Mouse (Mus musculus) liver, embryonic 12.5 days (tissue): ENCODE data around the gene Hdac9. TPM values are rescaled to one million over a fixed set of nuclear protein-coding genes. Genes with fewer than 3 reads are reported as not detected.

ENCODE experiments used
- ATAC-seq: fragments of 200-750 bp; cut with Nextera tagmentation; 2 replicates; pipeline ENCODE4 v1.8.0; 2017; ENCODE audit warnings: moderate number of reproducible peaks, mild to moderate bottlenecking, moderate library complexity
- H3K27ac ChIP-seq: fragments of 300-500 bp; sonication (generic); 2 replicates; pipeline ENCODE4 v1.5.1; 2016; ENCODE audit warnings: mild to moderate bottlenecking
- H3K27me3 ChIP-seq: fragments of 300-500 bp; sonication (generic); replicated peaks from 2 replicates; pipeline ENCODE4 v1.6.1; 2016; ENCODE audit warnings: mild to moderate bottlenecking, moderate library complexity
- H3K36me3 ChIP-seq: fragments of 300-500 bp; sonication (generic); 2 replicates; pipeline ENCODE4 v1.6.1; 2016; ENCODE audit warnings: mild to moderate bottlenecking, moderate library complexity
- H3K4me1 ChIP-seq: fragments of 300-500 bp; sonication (generic); 2 replicates; pipeline ENCODE4 v1.6.1; 2016
- H3K4me2 ChIP-seq: fragments of 300-500 bp; sonication (generic); 2 replicates; pipeline ENCODE4 v1.6.1; 2016; ENCODE audit warnings: mild to moderate bottlenecking, moderate library complexity
- H3K4me3 ChIP-seq: fragments of 300-500 bp; sonication (generic); 2 replicates; pipeline ENCODE4 v1.5.1; 2016; ENCODE audit warnings: mild to moderate bottlenecking, moderate library complexity
- H3K9ac ChIP-seq: fragments of 300-500 bp; sonication (generic); 2 replicates; pipeline ENCODE4 v1.6.1; 2016; ENCODE audit warnings: mild to moderate bottlenecking, moderate library complexity
- H3K9me3 ChIP-seq: fragments of 300-500 bp; sonication (generic); replicated peaks from 2 replicates; pipeline ENCODE4 v1.6.1; 2016; ENCODE audit warnings: mild to moderate bottlenecking, moderate library complexity
- WGBS: fragments of 180-500 bp; shearing (Covaris S2); methylation state at CpG from one replicate; pipeline ENCODE4 v1.1.7; 2016; ENCODE audit not compliant: insufficient replicate concordance; 5-methylcytosine and 5-hydroxymethylcytosine counted together
- polyA plus RNA-seq: library from polyadenylated mRNA; unstranded; fragments of >200 nt; fragmentation: Nextera tagmentation; extraction: Ambion mirVana; gene quantifications from 2 replicates; pipeline ENCODE4 v1.2.1, GENCODE M21; 2016

Gene Hdac9
- polyA plus RNA-seq, 1 experiment from 2014 or later = 1.5 TPM

DNA sequence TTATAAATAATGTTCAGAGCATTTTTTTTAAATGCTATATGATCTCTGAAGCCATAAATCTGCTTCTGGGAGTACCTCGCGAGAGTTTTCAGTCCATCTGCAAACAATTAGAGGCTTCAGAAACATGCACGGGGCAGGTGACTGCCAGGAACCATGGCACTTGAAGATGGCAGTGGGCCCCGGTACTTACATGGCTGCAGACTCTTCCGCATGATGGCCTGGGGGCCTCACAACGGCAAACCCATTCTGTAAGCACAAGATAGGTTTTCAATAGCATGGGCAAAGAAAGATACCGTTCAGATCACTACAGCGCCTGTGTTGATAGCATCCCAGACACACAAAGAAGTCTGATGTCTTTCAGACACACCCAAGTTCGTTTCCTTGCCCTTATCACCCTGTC, 695.9 kb downstream of the Hdac9 start:
- no peak overlapping the region for H3K4me3 ChIP-seq
- no peak overlapping the region for H3K27ac ChIP-seq
- no peak overlapping the region for H3K4me2 ChIP-seq
- no peak overlapping the region for H3K9ac ChIP-seq
- H3K27me3 ChIP-seq = no peaks in the 10 kb centered on the region
- no peak for ATAC-seq
- H3K4me1 ChIP-seq = no peaks in the 10 kb centered on the region
- WGBS = 62% methylated on average over 9 of the region's 9 CpGs
- no peaks in the 10 kb centered on the region for H3K9me3 ChIP-seq
- H3K36me3 ChIP-seq = no peaks in the 10 kb centered on the region

DNA sequence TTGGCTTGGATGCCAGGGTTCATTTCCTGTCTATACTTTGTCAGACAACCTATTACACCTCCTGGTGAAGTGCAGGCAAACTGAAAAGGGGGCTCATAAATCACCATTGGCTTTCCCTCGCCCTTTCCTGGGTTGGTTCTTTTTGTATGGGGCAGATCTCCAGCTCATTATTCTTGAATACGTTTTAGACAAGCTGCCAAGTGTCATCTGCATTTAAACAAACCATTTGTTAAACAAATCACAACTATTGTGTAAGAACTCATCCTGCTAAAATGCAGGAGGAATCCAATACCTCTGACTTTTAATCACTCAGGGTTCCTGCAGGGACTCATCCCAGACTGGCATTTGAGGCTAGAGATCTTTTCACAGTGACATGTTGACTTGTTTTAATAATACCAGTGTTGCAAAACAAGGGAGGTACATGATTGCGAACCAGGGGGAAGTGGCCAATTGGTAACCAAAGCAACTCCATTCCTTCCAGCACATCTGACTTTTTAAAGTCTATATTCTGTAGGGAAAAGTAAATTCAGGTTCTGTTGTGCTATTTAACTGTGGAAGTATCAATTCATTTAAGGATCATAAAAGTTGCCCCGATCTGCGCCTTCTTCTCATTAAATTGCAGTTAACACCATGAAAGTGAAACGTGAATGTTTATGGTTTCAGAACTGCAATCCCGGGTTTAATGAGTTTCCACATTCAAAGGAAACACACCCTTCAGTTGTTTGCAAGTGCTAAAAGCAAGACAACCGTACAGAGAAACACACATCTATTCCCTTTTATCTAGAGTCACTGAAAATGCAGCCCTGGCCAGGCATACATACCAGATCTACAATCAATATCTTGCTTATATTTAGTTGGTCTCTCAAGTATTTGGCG, 696.6 kb downstream of the Hdac9 start:
- Histone ChIP-seq H3K36me3 (no peaks in the 10 kb centered on the region), H3K4me1 (no peaks in the 10 kb centered on the region), H3K9ac (no peak overlapping the region), H3K27me3 (no peaks in the 10 kb centered on the region), H3K4me3 (no peak overlapping the region), H3K4me2 (no peak overlapping the region), H3K9me3 (no peaks in the 10 kb centered on the region), H3K27ac (no peak overlapping the region)
- ATAC-seq = no peak
- WGBS = 55% methylated on average over 9 of the region's 9 CpGs

DNA sequence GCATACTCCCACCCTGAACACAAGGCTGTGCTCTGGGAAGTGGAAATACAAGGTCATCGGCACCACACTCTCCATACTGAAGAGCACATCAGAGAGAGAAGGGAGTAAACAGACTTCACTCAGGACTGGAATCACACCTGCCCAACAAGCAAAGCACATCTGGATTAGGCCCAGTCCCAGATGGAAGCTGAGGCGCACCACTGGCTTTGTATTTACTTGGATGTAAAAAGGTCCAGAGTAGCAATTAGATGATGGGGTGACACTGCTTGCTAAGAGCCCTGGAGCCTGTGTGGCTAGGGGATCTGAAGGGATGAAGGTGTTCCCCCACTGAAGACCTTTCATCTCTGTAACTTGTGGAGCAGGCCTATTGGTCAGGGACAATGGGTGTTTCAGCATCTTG, 698.3 kb downstream of the Hdac9 start:
- no peak overlapping the region for H3K4me3 ChIP-seq
- no peaks in the 10 kb centered on the region for H3K4me1 ChIP-seq
- 75% methylated on average over 2 of the region's 2 CpGs for WGBS
- H3K36me3 ChIP-seq = no peaks in the 10 kb centered on the region
- H3K27me3 ChIP-seq = no peaks in the 10 kb centered on the region
- no peak overlapping the region for H3K9ac ChIP-seq
- no peak overlapping the region for H3K27ac ChIP-seq
- H3K4me2 ChIP-seq = no peak overlapping the region
- H3K9me3 ChIP-seq = no peaks in the 10 kb centered on the region
- no peak for ATAC-seq

DNA sequence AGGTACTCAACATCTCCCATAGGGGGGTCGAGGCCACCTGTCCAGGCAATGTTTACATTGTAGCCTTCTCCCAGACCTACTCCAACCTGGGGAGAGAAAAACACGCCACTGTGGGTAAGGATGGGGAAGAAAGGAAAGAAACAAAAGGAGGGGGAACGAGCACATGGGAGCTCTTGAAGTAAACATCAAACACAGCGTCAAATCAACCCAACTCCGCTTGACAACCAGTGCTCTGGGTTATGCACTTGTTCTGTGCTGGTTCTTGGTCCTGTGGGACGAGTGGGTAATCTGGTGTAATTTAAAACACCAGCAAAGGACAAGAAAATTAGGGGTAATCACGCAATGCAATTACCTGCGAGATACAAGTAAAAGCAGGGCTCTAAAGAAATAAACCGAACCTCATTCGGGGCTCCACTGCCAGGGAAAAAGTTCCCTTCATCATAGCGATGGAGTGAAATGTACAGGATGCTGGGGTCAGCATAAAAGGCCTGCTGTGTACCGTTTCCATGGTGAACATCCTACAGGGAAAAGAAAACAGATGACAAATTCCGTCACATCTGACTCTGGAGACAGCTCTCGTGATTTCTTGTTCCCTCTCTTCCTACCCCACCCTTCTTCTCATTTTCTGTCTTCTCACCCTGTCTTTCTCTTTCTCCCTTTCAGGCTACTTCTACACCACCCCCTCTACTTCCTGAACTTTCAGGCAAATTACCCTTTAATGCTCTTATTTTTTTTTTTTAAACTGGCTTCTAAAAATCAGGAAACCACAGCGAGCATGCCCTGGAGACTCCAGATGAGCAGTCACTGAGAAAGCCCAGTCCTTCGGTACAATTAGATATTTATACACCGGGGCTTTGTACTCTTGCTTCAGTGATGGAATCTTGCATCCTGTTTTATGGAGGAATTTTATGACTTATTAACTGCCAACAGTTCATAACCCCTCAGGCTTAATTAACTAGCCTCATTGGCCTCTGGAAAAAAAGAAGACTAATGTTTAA, 701.6 kb downstream of the Hdac9 start:
- no peaks in the 10 kb centered on the region for H3K36me3 ChIP-seq
- 57% methylated on average over 17 of the region's 17 CpGs for WGBS
- H3K4me1 ChIP-seq = no peaks in the 10 kb centered on the region
- no peak for ATAC-seq
- no peaks in the 10 kb centered on the region for H3K9me3 ChIP-seq
- no peak overlapping the region for H3K4me3 ChIP-seq
- H3K9ac ChIP-seq = no peak overlapping the region
- H3K4me2 ChIP-seq = no peak overlapping the region
- H3K27me3 ChIP-seq = no peaks in the 10 kb centered on the region
- no peak overlapping the region for H3K27ac ChIP-seq

DNA sequence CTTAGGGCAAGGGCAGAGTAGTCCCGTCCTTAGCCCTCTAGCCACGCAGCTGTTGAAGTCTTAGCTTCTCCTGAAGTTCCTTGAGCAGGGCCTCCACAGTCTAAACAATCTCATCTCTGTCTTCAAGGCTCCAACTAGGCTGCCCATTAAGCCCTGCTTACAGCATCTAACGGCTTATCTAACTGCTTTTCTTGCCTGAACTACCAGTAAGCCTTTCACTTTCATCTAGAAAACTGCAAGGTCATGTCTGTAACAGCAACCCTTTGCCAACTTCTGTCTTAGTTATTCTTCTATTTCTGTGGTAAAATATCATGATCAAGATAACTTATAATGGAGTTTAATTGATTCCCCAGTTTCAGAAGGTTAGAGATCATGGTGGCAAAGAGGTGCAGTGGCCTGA, 704.7 kb downstream of the Hdac9 start:
- no peaks in the 10 kb centered on the region for H3K9me3 ChIP-seq
- 46% methylated on average over 3 of the region's 3 CpGs for WGBS
- no peaks in the 10 kb centered on the region for H3K36me3 ChIP-seq
- no peak overlapping the region for H3K4me3 ChIP-seq
- H3K9ac ChIP-seq = no peak overlapping the region
- no peak for ATAC-seq
- H3K27me3 ChIP-seq = no peaks in the 10 kb centered on the region
- no peak overlapping the region for H3K4me2 ChIP-seq
- H3K4me1 ChIP-seq = no peaks in the 10 kb centered on the region
- no peak overlapping the region for H3K27ac ChIP-seq

DNA sequence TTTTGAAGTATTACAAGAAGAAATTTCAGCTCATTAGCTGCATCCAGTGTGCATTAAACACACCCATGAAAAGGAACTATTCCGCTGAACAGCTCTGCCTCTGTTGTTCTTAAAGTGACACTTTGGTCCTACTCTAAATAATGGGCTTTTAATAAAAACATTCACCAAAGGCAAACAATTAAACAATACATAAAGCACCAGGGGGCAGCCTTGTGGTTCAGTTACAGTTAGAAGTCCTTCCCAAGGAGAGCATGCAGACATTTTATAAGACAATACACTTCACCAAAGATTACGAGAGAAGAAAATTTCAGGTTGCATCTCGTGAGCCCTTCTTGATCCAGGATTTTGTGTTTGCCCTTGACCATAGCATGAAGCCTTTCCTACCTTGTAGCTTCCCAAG, 715.4 kb downstream of the Hdac9 start:
- WGBS = 63% methylated on average over 3 of the region's 3 CpGs
- ATAC-seq = no peak
- Histone ChIP-seq H3K9ac (no peak overlapping the region), H3K4me3 (no peak overlapping the region), H3K27ac (no peak overlapping the region), H3K4me2 (no peak overlapping the region), H3K9me3 (no peaks in the 10 kb centered on the region), H3K36me3 (no peaks in the 10 kb centered on the region), H3K4me1 (no peaks in the 10 kb centered on the region), H3K27me3 (no peaks in the 10 kb centered on the region)

DNA sequence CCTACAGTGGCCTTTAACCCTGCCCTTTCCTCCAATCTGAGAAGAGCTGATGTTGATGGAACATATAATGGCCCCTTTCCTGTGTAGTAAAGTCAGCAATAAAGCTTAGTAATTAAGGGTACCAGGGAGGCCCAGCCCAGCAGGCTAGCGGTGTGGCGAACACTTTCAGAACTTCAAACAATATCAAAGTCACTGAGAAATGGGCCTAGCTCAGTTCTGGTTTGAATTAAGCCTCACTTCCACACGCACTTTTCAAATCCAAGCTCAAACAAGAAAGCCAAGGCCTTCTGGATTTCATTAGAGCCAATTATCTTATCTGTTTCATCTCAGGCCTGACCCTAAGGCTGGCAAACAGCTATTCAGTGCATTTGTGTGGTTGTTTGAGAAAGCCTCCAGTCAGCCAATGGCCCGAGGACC, 716.9 kb downstream of the Hdac9 start:
- 58% methylated on average over 4 of the region's 4 CpGs for WGBS
- no peaks in the 10 kb centered on the region for H3K9me3 ChIP-seq
- H3K27ac ChIP-seq = no peak overlapping the region
- ATAC-seq = no peak
- H3K27me3 ChIP-seq = no peaks in the 10 kb centered on the region
- no peak overlapping the region for H3K4me2 ChIP-seq
- no peaks in the 10 kb centered on the region for H3K36me3 ChIP-seq
- no peak overlapping the region for H3K4me3 ChIP-seq
- no peak overlapping the region for H3K9ac ChIP-seq
- no peaks in the 10 kb centered on the region for H3K4me1 ChIP-seq

DNA sequence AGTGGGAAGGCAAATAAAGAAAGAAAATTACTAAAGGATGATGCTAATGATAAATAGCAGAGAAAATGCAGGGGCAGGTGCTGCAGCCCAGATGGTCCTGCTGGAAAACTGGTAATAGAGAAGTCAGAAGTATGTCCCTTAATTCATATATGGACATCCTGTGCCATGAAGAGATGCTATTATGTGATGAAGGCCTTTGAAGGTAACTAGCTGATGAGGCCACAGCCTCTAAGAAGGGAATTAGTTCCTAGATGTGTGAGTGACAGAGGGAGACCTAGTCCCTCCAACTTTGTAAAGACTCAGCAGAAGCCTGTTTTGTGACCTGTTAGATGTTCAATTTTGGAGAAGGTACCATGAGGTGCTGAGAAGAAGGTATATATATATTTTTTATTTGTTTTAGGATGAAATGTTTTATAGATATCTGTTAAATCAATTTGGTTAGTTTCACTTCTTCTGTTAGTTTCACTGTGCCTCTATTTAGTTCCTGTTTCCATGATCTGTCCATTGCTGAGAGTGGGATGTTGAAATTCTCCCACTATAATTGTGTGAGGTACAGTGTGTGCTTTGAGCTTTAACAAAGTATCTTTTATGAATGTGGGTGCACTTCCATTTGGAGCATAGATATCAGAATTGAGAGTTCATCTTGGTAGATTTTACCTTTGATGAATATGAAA, 721.6 kb downstream of the Hdac9 start:
- no peak for ATAC-seq
- H3K4me2 ChIP-seq = no peak overlapping the region
- no peak overlapping the region for H3K9ac ChIP-seq
- no peaks in the 10 kb centered on the region for H3K27me3 ChIP-seq
- H3K27ac ChIP-seq = no peak overlapping the region
- H3K9me3 ChIP-seq = no peaks in the 10 kb centered on the region
- H3K4me3 ChIP-seq = no peak overlapping the region
- H3K4me1 ChIP-seq = no peaks in the 10 kb centered on the region
- H3K36me3 ChIP-seq = no peaks in the 10 kb centered on the region

DNA sequence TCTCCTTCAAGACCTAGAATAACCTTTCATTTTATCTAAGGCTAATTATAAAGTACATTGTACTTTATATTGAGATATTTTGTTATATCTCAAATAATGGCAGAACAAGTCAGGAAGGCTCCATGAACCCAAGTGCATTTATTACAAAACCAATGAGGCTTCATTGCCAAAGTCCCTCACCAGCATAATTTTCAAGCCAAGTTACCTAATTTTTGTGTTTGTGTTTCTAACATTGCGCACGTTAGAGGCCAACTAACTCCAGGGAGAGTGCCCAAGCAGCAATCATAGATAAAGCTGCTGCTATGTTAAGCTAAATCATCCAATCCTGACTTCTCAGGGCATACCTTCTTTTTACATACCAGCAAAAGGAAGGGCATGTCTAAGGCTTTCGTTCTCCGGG, 722.8 kb downstream of the Hdac9 start:
- no peaks in the 10 kb centered on the region for H3K36me3 ChIP-seq
- no peaks in the 10 kb centered on the region for H3K27me3 ChIP-seq
- 77% methylated on average over 4 of the region's 4 CpGs for WGBS
- ATAC-seq = no peak
- no peaks in the 10 kb centered on the region for H3K9me3 ChIP-seq
- no peak overlapping the region for H3K4me3 ChIP-seq
- no peak overlapping the region for H3K27ac ChIP-seq
- no peak overlapping the region for H3K4me2 ChIP-seq
- H3K4me1 ChIP-seq = no peaks in the 10 kb centered on the region
- H3K9ac ChIP-seq = no peak overlapping the region

DNA sequence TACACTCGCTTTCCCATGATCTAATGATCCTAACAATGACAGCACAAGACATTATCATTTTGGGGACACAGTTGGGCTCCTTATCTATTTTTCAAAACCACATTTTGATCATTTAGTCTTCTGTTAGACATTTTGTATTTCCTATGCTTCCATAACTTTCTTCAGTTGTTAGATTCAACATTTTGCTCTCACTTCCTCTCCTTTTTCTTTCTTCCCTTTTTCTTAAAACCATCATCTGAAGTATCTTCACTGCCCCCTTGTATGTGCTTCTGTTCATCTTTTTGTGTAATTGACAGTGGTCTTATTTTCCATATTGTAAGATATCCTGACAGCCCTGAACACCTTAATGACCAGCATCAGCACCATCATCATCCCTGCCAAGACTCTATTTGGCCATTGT, 725.6 kb downstream of the Hdac9 start:
- Histone ChIP-seq H3K27me3 (no peaks in the 10 kb centered on the region), H3K4me2 (no peak overlapping the region), H3K9me3 (no peaks in the 10 kb centered on the region), H3K36me3 (no peaks in the 10 kb centered on the region), H3K4me1 (no peaks in the 10 kb centered on the region), H3K9ac (no peak overlapping the region), H3K27ac (no peak overlapping the region), H3K4me3 (no peak overlapping the region)
- WGBS = 57% methylated on average over 1 of the region's 1 CpGs
- ATAC-seq = no peak

DNA sequence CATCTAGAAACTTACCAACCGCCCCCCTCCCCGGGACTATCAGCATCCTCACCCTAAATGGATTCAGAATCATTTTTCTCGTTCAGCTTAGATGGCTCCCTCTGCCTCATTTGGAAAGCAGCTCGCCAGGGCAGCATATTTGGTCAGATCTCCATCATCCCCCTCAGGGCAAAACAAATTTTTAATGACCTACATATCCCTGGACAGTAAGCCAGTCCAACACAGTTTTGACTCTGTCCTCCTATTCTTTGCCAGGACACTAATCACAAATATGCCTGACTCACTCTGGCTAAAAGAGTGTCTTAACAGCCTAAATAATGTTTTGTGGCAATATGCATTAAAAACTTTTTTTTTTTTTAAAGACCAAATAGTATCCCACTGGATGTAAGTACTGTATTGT, 738.0 kb downstream of the Hdac9 start:
- WGBS = 67% methylated on average over 4 of the region's 4 CpGs
- Histone ChIP-seq H3K4me3 (no peak overlapping the region), H3K9ac (no peak overlapping the region), H3K27ac (no peak overlapping the region), H3K27me3 (no peaks in the 10 kb centered on the region), H3K4me2 (no peak overlapping the region), H3K36me3 (no peaks in the 10 kb centered on the region), H3K9me3 (no peaks in the 10 kb centered on the region), H3K4me1 (no peaks in the 10 kb centered on the region)
- no peak for ATAC-seq

DNA sequence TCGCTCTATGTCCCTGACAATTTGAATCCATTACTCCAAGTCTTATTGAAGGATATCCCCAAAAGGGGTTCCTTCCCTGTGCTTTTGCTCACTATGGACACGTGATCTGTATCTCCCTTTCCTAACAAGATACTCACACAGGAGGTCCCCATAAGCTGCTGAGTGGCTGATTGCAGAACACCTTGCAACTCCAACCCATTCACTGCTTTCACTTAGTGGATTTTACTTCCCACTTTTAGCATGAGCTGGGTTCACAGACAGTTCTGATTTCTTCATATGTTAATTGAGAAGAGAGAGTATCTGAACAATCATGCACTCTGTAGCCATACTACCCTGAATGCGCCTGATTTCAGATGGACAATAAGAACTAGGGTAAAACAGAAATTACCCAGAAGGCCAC, 740.1 kb downstream of the Hdac9 start:
- Histone ChIP-seq H3K4me1 (no peaks in the 10 kb centered on the region), H3K36me3 (no peaks in the 10 kb centered on the region), H3K27me3 (no peaks in the 10 kb centered on the region), H3K27ac (no peak overlapping the region), H3K9ac (no peak overlapping the region), H3K9me3 (no peaks in the 10 kb centered on the region), H3K4me2 (no peak overlapping the region), H3K4me3 (no peak overlapping the region)
- no peak for ATAC-seq
- 78% methylated on average over 3 of the region's 3 CpGs for WGBS
